Mouse (Mus musculus) frontal cortex, postnatal 10 days (tissue): ENCODE measurements around the gene Dbndd2.

Source experiments
- DNase-seq, 2 experiments: peaks; one replicate each; pipeline ENCODE4 v3.0.0; 2022; ENCODE audit warnings: low spot score in 2 of 2, mixed read lengths in 1 of 2

The Dbndd2 gene

DNA sequence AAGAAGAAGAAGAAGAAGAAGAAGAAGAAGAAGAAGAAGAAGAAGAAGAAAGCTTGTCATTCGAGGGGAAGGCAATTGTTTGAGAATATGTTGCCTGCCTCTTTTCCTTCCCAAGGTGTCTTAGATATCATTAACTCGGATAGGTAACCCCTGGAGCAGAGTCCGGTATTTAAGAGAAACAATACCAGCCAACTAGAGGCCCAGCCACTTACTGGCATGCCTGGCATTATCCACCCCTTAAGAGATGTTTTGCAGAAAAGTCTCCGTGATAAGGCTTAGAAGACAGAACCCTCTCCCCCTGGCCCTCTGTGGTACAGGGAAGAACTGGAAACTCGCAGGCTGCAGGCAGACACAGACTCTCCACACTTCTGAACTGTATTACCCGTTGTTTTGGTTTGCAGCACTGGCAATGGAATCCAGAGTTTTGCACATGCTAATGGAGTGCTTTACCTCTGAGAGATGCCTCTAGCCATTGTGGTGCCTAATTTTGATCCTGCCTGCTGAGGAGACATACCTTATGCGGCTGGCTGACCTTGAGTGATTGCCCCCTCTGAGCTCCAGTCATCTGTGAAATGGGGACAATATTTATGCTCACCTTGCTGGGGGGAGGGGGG, 31.9 kb upstream of the Dbndd2 start:
- DNase-seq: no peak

- DNase-seq: peak; percentile 45 to 57
Measured at GRCm38 (mm10) chr2:164454846-164455245, 31.1 kb upstream of the Dbndd2 start.

GRCm38 (mm10) chr2:164455421-164456190, 30.3 kb upstream of the Dbndd2 start:
- DNase-seq: no peak

GRCm38 (mm10) chr2:164456413-164456812, 29.5 kb upstream of the Dbndd2 start:
- DNase-seq: no peak

DNA sequence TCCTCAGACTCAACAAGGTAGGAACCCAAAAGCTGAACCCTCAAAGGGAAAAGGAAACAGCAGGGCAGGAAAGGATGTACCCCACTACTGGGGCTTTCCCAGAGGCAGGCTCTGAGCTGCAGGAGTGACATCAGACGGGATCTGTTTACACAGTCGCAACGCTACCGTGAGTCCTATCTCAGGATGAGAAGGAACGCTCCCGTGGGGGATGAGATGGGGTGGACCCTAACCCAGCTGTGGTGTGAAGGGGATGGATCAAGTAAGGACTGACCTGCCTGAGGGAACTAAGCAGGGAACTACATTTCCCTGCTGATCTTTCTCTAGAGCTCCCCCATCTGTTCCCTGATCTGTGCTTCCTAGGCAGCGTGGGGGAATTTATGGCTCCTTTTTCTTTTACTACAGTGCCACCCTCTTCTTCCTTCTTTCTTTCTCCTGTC, 29.0 kb upstream of the Dbndd2 start, which contains the start of gene Sys1:
TSS of gene Sys1 (plus strand) at position 101 of the 437 bp plus-strand sequence.
- peak in 1 of 2 experiments; percentile 37 for DNase-seq

GRCm38 (mm10) chr2:164457942-164458341, 28.0 kb upstream of the Dbndd2 start:
- no peak for DNase-seq

DNA sequence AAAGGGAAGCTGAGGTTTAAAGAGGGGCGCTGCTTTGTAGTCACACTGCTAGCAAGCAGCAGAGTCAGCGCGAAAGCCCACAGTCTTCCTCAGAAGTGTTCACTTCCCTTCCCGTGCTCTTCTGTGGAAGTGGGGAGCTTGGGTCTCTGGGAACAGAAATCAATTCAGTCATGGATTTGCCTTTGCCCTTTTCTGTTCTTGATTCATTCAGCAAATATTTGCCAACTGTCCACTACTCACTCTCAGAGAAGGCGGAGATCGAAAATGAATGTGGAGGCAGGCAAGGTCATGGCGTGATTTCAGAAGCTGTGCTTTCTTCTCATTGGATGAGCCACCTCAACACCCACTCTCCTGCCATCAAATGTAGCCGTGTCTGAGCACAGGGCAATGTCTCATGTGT, 27.4 kb upstream of the Dbndd2 start:
- no peak for DNase-seq

GRCm38 (mm10) chr2:164460745-164461551, 25.0 kb upstream of the Dbndd2 start, which contains the start of gene Gm20458:
Gene Gm20458, plus strand, starts transcription at chr2:164460967.
- DNase-seq: peak; percentile 95 to 96

DNA sequence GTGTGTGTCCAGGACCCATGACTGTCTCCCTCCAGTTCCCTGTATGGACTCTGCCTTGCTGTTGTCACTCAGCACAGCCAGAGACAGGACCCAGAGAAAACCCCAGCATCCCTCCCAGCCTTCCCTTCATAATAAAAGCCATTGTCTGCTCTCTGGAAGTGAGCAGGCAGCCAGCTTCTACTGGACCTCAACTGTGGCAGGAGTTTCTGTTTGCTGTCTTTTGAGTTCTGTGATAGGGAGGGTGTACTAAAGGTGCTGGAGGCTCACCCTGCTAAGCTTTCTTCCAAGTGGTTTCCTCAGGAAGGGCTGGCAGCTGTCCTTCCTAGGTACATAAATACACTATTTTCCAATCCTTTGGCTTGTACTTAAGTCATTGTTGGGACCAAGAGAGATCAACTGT, 20.7 kb upstream of the Dbndd2 start:
- no peak for DNase-seq

- DNase-seq: no peak
Measured at GRCm38 (mm10) chr2:164466787-164467186, 19.1 kb upstream of the Dbndd2 start.

- no peak for DNase-seq
Measured at GRCm38 (mm10) chr2:164470254-164470653, 15.7 kb upstream of the Dbndd2 start.

DNA sequence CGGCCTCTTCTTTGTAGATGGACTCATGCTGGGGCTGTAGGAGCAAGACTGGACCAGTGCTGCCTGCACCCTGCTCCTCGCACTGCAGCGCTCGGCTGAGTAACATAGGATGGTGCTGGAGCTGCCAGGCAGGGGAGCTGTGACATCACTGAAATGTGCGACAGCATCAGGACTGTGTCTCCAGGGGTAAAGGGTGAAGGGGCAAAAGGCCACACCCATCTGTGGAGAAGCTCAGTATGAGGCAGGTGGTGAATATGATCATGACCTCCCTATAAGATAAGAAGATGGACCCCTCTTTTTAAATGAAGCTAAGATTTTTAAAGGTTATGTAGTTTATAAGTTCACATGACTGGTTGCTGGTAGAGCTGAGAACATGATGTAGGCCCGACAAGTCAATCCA, 12.3 kb upstream of the Dbndd2 start, which contains the start of gene Trp53tg5:
TSS of gene Trp53tg5 (minus strand) at position 101 of the 400 bp plus-strand sequence.
- DNase-seq: no peak

GRCm38 (mm10) chr2:164486258-164487114, 580 bp downstream of the Dbndd2 start:
- peak; percentile 74 to 77 for DNase-seq

DNA sequence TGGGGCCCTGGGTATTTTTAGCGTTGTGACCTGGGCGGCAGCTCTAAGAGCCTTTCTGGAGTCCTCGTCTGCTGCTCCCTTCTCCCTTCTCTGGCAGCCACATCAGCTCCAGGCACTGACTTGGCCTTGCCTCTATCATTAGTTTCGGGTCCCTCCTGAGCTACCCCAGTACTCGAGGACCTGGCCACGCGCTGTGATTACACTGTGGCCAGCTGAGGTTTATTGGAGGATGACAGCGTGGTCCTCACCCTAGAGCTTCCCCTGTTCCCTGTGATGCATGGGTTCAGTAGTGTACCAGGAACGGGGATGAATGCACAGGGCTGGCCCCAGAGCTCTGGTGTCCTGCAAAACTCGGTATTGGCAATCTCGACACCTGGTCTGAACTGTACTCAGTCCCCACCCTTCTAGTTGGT, 1.2 kb downstream of the Dbndd2 start:
- DNase-seq: no peak

DNA sequence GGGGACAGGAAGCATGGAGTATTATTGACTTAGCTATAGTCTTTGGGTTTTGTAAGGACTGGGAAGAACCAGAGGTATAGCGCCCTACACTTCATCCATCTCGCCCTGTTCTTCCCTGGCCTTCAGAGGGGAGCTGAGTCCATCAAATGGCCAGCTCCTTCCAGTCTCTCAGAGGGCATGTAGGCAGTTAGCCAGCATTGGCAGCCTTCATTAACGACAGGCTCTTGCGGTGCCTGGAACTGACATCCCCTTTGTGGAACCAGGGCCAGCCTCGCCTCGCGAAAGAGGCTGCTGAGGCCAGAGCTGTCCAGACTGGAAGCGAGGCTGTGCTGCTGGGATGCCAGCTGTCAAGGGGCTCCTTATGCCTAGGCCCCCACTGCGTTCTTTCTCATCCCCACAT, 1.9 kb downstream of the Dbndd2 start:
- peak in 1 of 2 experiments; percentile 49 for DNase-seq

DNA sequence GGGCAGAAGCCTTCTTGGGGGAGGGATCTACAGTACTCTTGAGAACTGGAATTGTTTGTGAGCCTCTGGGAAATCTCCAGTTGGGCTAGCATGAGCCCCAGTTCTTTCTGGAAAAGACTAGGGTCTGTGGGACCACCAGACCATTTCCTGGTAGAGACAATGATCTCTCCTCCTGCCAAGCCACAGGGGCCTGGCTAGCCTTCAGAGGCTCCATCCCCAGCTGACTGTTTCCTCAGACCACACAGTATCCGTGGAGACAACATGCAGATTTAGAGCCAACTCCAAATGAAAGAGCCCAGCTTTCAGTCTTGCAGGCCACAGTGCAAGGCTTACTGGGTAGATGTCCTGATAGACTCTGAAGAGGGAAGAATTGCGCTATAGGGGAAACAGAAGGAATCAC, 8.2 kb downstream of the Dbndd2 start:
- no peak for DNase-seq

DNA sequence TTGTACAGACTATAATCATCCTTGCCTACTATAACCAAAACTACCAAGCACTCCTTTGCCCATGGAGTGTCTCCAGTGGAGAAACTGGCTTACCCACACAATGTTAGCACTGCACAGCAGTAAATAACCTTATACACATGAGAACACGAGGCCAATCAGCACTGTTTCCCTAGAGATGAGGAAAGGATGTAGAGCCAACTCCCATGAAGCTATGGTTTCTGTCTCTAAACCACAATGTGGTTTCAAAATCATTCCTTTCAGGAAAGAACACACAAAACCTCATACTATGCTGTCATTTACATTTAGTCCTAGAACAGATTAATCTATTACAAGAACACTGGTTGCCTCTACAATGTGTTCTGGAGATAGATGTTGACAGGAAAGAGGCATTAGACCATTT, 10.4 kb downstream of the Dbndd2 start:
- no peak for DNase-seq

DNA sequence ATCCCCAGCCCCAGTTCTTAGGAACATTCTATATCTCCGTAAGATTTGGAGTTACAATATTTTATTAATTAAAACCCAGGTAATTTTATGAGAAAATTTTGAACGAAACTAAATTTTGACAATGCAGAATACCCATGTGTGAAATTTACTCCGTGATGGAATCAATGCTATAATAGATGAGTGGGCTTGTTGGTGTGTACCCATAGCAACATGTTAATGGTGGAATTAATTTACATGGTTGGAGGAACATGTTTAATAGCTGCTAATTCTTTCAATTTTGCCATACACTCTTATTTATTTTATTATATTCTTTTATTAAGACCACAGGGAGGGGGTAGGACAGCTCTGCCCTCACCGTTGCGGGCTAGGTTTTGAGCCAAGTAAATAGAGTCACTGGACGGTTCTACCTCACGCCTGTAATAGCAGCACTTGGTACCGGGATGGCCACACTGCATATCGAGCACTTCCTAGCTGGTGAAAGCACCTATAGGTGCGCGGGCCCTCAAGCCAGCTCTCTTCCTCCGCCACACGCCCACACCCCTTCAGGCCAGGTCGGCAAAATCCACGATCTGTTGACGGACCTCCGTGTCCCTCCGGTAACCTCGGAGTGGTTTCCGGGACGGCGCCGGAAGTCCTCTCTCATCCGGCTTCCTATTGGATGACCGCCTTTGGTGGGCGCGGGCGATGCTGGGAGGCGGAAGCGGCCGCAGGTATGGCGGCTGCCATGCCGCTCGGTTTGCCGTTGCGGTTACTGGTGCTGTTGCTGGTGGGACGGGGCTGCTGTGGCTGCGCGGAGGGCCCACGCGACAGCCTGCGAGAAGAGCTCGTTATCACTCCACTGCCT, 11.2 kb downstream of the Dbndd2 start, which contains the start of gene Pigt:
TSS of gene Pigt (plus strand) at position 674 of the 844 bp plus-strand sequence.
- peak; percentile 74 to 84 for DNase-seq

DNA sequence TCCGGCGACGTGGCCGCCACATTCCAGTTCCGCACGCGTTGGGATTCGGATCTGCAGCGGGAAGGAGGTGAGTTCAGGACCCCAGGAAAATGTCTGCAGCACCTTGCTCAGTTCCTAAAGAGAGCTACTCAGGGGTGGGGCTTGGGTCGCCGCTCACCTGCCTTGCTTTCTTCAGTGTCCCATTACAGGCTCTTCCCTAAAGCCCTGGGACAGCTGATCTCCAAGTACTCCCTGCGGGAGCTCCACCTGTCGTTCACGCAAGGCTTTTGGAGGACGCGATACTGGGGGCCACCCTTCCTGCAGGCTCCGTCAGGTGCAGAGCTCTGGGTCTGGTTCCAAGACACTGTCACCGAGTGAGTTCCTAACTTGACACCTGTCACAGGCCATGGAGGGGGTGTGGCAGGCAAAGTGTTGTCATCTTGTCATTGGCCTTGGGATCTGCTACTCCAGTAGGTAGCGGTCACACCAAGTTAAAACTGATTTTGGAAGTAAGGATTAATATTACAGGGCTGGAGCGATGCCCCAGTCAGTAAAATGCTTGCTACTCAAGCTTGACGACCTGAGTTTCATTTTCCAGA, 11.9 kb downstream of the Dbndd2 start:
- DNase-seq: no peak

DNA sequence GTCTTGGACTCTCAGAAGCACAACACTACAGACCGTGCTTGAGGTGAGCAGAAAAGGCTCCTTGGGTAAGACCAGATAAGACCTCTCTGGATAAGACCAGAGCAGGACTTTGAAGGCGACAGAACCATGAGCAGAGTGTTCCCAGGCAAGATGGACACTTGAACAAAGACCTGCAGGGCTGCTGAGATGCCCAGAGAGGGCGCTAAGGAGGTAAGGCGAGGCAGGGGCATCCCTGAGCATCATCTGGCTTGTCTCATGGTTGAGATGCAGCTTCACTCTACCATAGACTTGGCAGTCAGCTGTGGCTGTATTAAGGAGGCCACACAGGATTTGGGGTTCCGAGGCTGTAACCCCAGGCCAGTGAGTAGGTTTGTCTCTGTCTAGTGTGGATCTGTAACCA, 13.4 kb downstream of the Dbndd2 start:
- DNase-seq: no peak
